9 mouse cellular contexts compared by ENCODE assay signal in the genomic region with DNA sequence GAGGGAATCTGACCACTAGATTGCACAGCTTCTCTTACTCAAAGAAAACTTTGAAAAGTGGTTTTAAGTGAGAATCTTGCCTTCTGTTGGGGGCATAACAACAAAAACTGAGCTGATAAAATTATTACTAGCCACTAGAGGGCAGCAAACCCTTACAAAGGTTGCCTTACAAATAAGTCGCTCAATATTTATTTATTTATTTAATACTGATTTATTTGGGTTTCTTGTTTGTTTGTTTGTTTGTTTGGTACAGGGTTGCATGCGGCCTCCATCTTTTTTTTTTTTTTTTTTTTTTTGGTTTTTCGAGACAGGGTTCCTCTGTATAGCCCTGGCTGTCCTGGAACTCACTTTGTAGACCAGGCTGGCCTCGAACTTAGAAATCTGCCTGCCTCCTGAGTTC. TPM values are rescaled to one million over a fixed set of nuclear protein-coding genes. Genes with fewer than 3 reads are reported as not detected.
DNase-seq lines count a peak whose midpoint lies in the region; ATAC-seq and TF ChIP-seq lines count a peak whose summit lies in the region.
"Had no signal": no experiment of that assay in that cellular context is flagged by ENCODE, and none has a peak within 500 bp of the region (broad histone marks: within the 10 kb centered on the region; RNA-seq: fewer than 3 reads in every experiment).

No protein-coding gene starts in this region.

- TF ChIP-seq EP300 in lung, postnatal 0 days (IDR thresholded peaks at IDR 0.05) = no peak

- H3K36me3 ChIP-seq in lung, postnatal 0 days (ENCODE audit: insufficient read depth, low read length) = no peaks in the 10 kb centered on the region
- H3K36me3 ChIP-seq: hindbrain, embryonic 15.5 days had no signal

- H3K27me3 ChIP-seq in lung, postnatal 0 days (replicated peaks; ENCODE audit: insufficient read depth, low read length) = no peaks in the 10 kb centered on the region
- H3K27me3 ChIP-seq: hindbrain, embryonic 15.5 days had no signal

- 0 out of 2 replicates have a peak, but pooled peaks have one; percentile 4 for ATAC-seq in lung, postnatal 0 days
- ATAC-seq in megakaryocyte, adult 5-6 weeks (ENCODE audit: poor library complexity, severe bottlenecking) = no peak

- H3K4me3 ChIP-seq in gastrocnemius, adult 2 months = no peak overlapping the region
- H3K4me3 ChIP-seq in lung, postnatal 0 days (ENCODE audit: low read depth, low read length) = no peak overlapping the region
- H3K4me3 ChIP-seq: hindbrain, embryonic 15.5 days had no signal

- intact Hi-C loops in gastrocnemius, adult 2 months (cut with DNase I) = loop anchor here (1.0 kb wide), 1 partner anchor 129 kb away; no protein-coding TSS in a partner anchor
- intact Hi-C loops in gastrocnemius, postnatal 14 days (cut with DNase I; ENCODE audit: low total_unique reads) = loop anchor here (10.0 kb wide), 1 partner anchor 51 kb away; no protein-coding TSS in a partner anchor

- 32% methylated on average over 4 of the region's 4 CpGs for WGBS in lung, postnatal 0 days

- H3K4me2 ChIP-seq in lung, postnatal 0 days (replicated peaks; ENCODE audit: low read depth, low read length) = no peak overlapping the region
- H3K4me2 ChIP-seq: hindbrain, embryonic 15.5 days had no signal

- H3K27ac ChIP-seq in gastrocnemius, adult 2 months = no peak overlapping the region
- H3K27ac ChIP-seq in lung, postnatal 0 days (ENCODE audit: low read length) = no peak overlapping the region
- H3K27ac ChIP-seq: hindbrain, embryonic 15.5 days had no signal

- TF ChIP-seq CTCF in gastrocnemius, adult 2 months (IDR thresholded peaks at IDR 0.05) = peak; percentile 74
- peak; percentile 67 for TF ChIP-seq CTCF in lung, postnatal 0 days (IDR thresholded peaks at IDR 0.05)

- H3K9ac ChIP-seq in lung, postnatal 0 days (replicated peaks; ENCODE audit: low read depth) = no peak overlapping the region
- H3K9ac ChIP-seq: hindbrain, embryonic 15.5 days had no signal

- DNase-seq in gastrocnemius, adult 2 months = no peak
- no peak for DNase-seq in gastrocnemius, postnatal 14 days
- peak; percentile 19 for DNase-seq in right cerebral cortex, adult 18-20 months
- no peak for DNase-seq in right cerebral cortex, postnatal 4 days
- peak; percentile 10 for DNase-seq in cerebellum, adult 9-11 months
- peak; percentile 85 for DNase-seq in lung, postnatal 0 days (ENCODE audit: low spot score)
- no peak for DNase-seq in gastrocnemius, postnatal 10 days

- no peaks in the 10 kb centered on the region for H3K4me1 ChIP-seq in lung, postnatal 0 days (ENCODE audit: insufficient read depth, low read depth, low read length)
- H3K4me1 ChIP-seq: hindbrain, embryonic 15.5 days had no signal

- no peaks in the 10 kb centered on the region for H3K9me3 ChIP-seq in lung, postnatal 0 days (ENCODE audit: low read length)
- H3K9me3 ChIP-seq: hindbrain, embryonic 15.5 days had no signal

RNA-seq across cellular contexts. Expression of gene Mtf2, which starts 31.3 kb away (rescaled TPM):
- total RNA-seq in gastrocnemius, adult 2 months (2021) = 10 to 100 TPM; 11.1 to 14.2 TPM
- total RNA-seq in gastrocnemius, postnatal 14 days (2021) = 10 to 100 TPM; 13.7 to 13.9 TPM
- polyA plus RNA-seq in lung, postnatal 0 days (2015; fragmentation: Nextera tagmentation; extraction: Ambion mirVana) = 39.0 and 47.5 TPM in 2 replicates
- 32.5 and 36.9 TPM in 2 replicates for total RNA-seq in megakaryocyte, adult 5-6 weeks (2015)
- 33.3 and 46.3 TPM in 2 replicates for total RNA-seq in megakaryocyte, adult 5-6 weeks (2017)
- 10 to 100 TPM; 17.8 to 23.6 TPM for total RNA-seq in gastrocnemius, postnatal 10 days (2021)

RNA-seq across cellular contexts. Expression of gene Fam69a, which starts 47.3 kb away (rescaled TPM):
- total RNA-seq in gastrocnemius, adult 2 months (2021) = 10 to 100 TPM; 19.8 to 26.1 TPM
- 10 to 100 TPM; 30.2 to 36.7 TPM for total RNA-seq in gastrocnemius, postnatal 14 days (2021)
- polyA plus RNA-seq in lung, postnatal 0 days (2015; fragmentation: Nextera tagmentation; extraction: Ambion mirVana) = 29.4 and 33.9 TPM in 2 replicates
- 138 and 149 TPM in 2 replicates for total RNA-seq in megakaryocyte, adult 5-6 weeks (2015)
- 55.5 and 60.0 TPM in 2 replicates for total RNA-seq in megakaryocyte, adult 5-6 weeks (2017)
- total RNA-seq in gastrocnemius, postnatal 10 days (2021) = 10 to 100 TPM; 51.1 to 65.5 TPM

Comparison
In these comparisons a context has a peak if more than half of its experiments do, and no peak if none do; other contexts are left out.
1. DNase-seq: peak in right cerebral cortex, adult 18-20 months (single experiment), cerebellum, adult 9-11 months (single experiment) and lung, postnatal 0 days (single experiment); none in gastrocnemius, adult 2 months (single experiment), gastrocnemius, postnatal 14 days (single experiment), right cerebral cortex, postnatal 4 days (single experiment) and gastrocnemius, postnatal 10 days (single experiment).